Mouse (Mus musculus): ENCODE data around the gene Mypn.

Gene Mypn

GRCm38 (mm10) chr10:63203728-63204127 is at the start of gene Mypn:
Mypn (minus strand) TSS chr10:63203952.
- no peak for DNase-seq (ENCODE audit: extremely low read depth, insufficient read length, low spot score)

- no peak for DNase-seq (ENCODE audit: extremely low read depth, insufficient read length, low spot score)
Observed at GRCm38 (mm10) chr10:63248421-63248820, 44.7 kb upstream of the Mypn start.

GRCm38 (mm10) chr10:63247457-63247856 is 43.7 kb upstream of the Mypn start:
- DNase-seq (ENCODE audit: extremely low read depth, insufficient read length, low spot score) = no peak

- no peak for DNase-seq (ENCODE audit: extremely low read depth, insufficient read length, low spot score)
Observed at GRCm38 (mm10) chr10:63245846-63246245, 42.1 kb upstream of the Mypn start.

GRCm38 (mm10) chr10:63244746-63245145 is 41.0 kb upstream of the Mypn start:
- peak; percentile 10 for DNase-seq (ENCODE audit: extremely low read depth, insufficient read length, low spot score)

- DNase-seq (ENCODE audit: extremely low read depth, insufficient read length, low spot score) = no peak
Observed at GRCm38 (mm10) chr10:63244055-63244671, 40.4 kb upstream of the Mypn start.

GRCm38 (mm10) chr10:63243493-63244054 is 39.8 kb upstream of the Mypn start, which contains the start of gene Herc4:
Herc4 (plus strand) TSS chr10:63243810.
- peak; percentile 94 for DNase-seq (ENCODE audit: extremely low read depth, insufficient read length, low spot score)

- DNase-seq (ENCODE audit: extremely low read depth, insufficient read length, low spot score) = no peak
Observed at GRCm38 (mm10) chr10:63242798-63243435, 39.2 kb upstream of the Mypn start.

GRCm38 (mm10) chr10:63240868-63241271 is 37.1 kb upstream of the Mypn start:
- DNase-seq (ENCODE audit: extremely low read depth, insufficient read length, low spot score) = no peak

- no peak for DNase-seq (ENCODE audit: extremely low read depth, insufficient read length, low spot score)
Observed at GRCm38 (mm10) chr10:63239848-63240247, 36.1 kb upstream of the Mypn start.

GRCm38 (mm10) chr10:63238090-63238489 is 34.3 kb upstream of the Mypn start:
- no peak for DNase-seq (ENCODE audit: extremely low read depth, insufficient read length, low spot score)

- DNase-seq (ENCODE audit: extremely low read depth, insufficient read length, low spot score) = no peak
Observed at GRCm38 (mm10) chr10:63237206-63237605, 33.5 kb upstream of the Mypn start.

GRCm38 (mm10) chr10:63236663-63237062 is 32.9 kb upstream of the Mypn start:
- peak; percentile 28 for DNase-seq (ENCODE audit: extremely low read depth, insufficient read length, low spot score)

- no peak for DNase-seq (ENCODE audit: extremely low read depth, insufficient read length, low spot score)
Observed at GRCm38 (mm10) chr10:63235889-63236288, 32.1 kb upstream of the Mypn start.

- DNase-seq (ENCODE audit: extremely low read depth, insufficient read length, low spot score) = no peak
Observed at GRCm38 (mm10) chr10:63234133-63234532, 30.4 kb upstream of the Mypn start.

- DNase-seq (ENCODE audit: extremely low read depth, insufficient read length, low spot score) = no peak
Observed at GRCm38 (mm10) chr10:63231630-63232029, 27.9 kb upstream of the Mypn start.

GRCm38 (mm10) chr10:63230854-63231253 is 27.1 kb upstream of the Mypn start:
- no peak for DNase-seq (ENCODE audit: extremely low read depth, insufficient read length, low spot score)

GRCm38 (mm10) chr10:63230266-63230665 is 26.5 kb upstream of the Mypn start:
- no peak for DNase-seq (ENCODE audit: extremely low read depth, insufficient read length, low spot score)

- DNase-seq (ENCODE audit: extremely low read depth, insufficient read length, low spot score) = peak; percentile 62
Observed at GRCm38 (mm10) chr10:63224341-63224740, 20.6 kb upstream of the Mypn start.

GRCm38 (mm10) chr10:63221081-63221783 is 17.5 kb upstream of the Mypn start:
- peak; percentile 54 for DNase-seq (ENCODE audit: extremely low read depth, insufficient read length, low spot score)

GRCm38 (mm10) chr10:63208871-63209270 is 5.1 kb upstream of the Mypn start:
- DNase-seq (ENCODE audit: extremely low read depth, insufficient read length, low spot score) = no peak

Measured in 3134 (cell line).